Mouse (Mus musculus) central nervous system, embryonic 18 days (tissue): ENCODE measurements around the gene Cyp4v3. TPM values are rescaled to one million over a fixed set of nuclear protein-coding genes. Genes with fewer than 3 reads are reported as not detected.

ENCODE experiments used
- polyA plus RNA-seq: library from polyadenylated mRNA; depleted of rRNA; stranded (reverse); fragments of >200 nt; gene quantifications from 2 replicates; pipeline ENCODE4 v1.2.3, GENCODE M21; 2012; rRNA removed

Gene Cyp4v3
- polyA plus RNA-seq = 1.2 TPM in 2 replicates

DNA sequence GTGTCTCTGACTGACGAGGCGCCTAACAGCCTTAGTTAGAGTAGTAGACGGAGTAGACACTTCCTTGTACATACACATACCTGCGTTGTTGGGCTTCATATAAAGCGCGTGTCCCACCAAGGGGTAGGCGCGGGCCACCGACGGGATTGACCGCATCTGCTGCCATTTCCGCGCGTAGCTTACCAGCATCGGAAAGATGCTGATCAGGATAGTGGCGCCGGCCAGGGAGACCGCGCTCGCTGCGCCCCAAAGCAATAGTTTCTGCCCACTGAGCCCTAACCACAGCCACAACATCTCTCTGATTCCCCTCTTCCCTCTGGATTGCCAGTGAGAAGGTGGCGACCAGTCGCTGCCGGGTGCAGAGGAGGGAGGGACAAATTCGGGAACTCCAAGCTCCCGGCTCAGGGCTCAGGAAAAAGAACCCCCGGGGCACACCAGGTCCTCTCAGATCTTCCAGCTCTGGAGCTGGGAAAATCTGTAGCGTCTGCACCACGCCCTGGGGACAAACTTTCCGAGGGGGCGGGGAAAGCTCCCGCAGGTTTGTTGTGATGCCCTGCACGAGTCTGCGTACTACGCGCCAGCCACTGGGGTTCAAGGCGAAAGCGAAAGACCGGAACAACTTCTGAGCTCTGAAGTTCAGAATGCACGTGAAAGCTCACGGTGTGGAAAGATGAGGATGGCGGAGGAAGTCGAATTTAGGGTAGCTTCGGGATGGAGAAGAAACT is at the start of gene Cyp4v3:
Gene Cyp4v3, minus strand, starts transcription at position 532 of the 725 bp plus-strand sequence.

DNA sequence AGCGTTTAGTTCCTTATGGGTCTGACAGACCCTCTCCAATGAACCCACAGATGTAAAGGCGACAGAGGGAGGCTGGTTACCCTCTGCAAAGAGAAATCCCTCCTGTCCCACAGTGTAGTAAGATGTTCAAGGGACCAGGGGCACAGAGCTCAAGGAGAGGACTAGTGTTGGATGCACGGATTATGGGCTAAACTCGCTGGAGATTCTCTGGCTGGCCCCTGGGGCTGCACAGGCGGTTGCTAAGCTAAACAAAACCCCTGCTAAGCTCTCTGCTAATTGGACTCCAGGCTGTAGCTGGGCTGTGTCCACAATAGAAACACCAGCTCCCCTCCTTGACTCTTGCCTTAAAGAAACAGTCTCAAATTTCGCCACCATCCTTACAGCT is 48.9 kb upstream of the Cyp4v3 start, which contains the start of gene Fam149a:
Gene Fam149a, minus strand, starts transcription at position 329 of the 385 bp plus-strand sequence.

DNA sequence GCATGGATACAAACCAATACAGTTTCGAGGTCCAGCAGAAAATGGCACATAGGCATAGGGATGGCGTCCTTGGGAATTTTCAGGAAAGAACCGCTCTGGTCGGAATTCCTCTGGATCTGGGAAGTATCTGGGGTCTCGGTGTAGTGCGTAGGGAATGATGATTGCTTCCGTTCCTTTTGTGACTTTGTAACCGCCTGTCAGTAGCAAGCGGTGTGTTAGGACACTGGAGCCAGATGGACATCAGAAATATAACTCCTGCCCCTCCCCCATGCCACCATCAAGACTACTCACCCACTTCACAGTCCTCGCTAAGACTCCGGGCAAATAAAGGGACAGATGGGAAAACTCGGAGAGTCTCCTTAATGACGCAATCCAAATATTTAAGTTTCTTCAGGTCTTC is 24.6 kb downstream of the Cyp4v3 start, which contains the start of gene Gm45753:
Gene Gm45753, minus strand, starts transcription at position 101 of the 400 bp plus-strand sequence.

DNA sequence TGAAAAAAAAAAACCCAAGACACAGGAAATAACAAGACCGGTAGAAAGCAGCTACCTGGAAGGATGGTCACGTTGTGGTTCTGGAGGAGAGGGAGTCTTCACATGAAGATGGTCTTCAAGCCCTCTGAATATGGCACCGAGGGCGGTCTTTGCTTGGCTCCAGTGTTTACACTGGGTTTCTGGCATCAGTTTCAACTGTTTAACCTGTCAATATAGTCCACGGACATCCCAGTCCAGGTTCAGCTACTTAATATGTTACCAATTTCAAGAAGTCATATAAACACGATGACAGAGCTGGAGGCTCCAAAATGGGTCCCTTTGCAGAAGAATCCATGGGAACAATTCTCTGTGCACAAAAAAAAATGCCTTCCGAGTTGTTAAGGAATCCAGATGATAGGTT is 38.3 kb downstream of the Cyp4v3 start, which contains the start of gene Klkb1:
Gene Klkb1, minus strand, starts transcription at position 173 of the 400 bp plus-strand sequence.

DNA sequence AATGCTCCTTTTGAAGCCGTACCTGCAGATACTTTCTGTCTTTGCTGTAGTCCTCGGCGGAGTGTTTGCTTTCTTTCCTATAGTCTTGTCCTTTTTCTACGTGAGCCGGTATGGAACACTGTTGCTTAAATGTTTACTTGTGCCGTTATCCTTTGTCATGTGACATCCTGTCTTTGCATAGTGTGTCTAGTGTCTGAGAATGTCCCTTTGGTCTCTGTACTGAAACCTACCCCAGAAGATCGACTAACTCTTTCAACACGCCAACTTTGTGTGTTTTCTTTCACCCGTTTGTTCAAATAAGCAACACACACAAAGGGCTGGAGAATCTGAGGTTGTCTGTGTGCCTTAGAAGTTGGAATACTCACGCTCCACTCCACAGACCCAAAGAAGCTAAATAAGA is 71.1 kb downstream of the Cyp4v3 start, which contains the start of gene F11:
Gene F11, minus strand, starts transcription at position 112 of the 400 bp plus-strand sequence.

Other genes with a start within 250 kb of the Cyp4v3 start
- not detected in 2 replicates for gene F11, start 71.2 kb downstream of the Cyp4v3 start, polyA plus RNA-seq
- 0.04 and 0.07 TPM in 2 replicates for gene Klkb1, start 38.4 kb downstream of the Cyp4v3 start, polyA plus RNA-seq
- gene Gm45753, start 24.8 kb downstream of the Cyp4v3 start, polyA plus RNA-seq = not detected in 2 replicates
- gene Fam149a, start 49.1 kb upstream of the Cyp4v3 start, polyA plus RNA-seq = 11.1 and 13.0 TPM in 2 replicates
- 1.6 and 1.7 TPM in 2 replicates for gene Tlr3, start 77.9 kb upstream of the Cyp4v3 start, polyA plus RNA-seq
- gene Sorbs2, start 174.6 kb upstream of the Cyp4v3 start, polyA plus RNA-seq = 58.1 and 60.9 TPM in 2 replicates